Mouse (Mus musculus) small intestine, adult 2 months (tissue): ENCODE measurements around the gene Bud23.
"Not testable (repeated sequence)": the region's sequence is repeated elsewhere in the genome, so short reads cannot be mapped to it uniquely, and the experiment has no call there.

Experiments
- CTCF ChIP-seq: fragments of 200-500 bp; IDR thresholded peaks from 2 replicates; pipeline ENCODE4 v1.5.1; 2012; ENCODE audit warnings: low read depth, mild to moderate bottlenecking, control low read depth, inconsistent platforms, low read length, moderate library complexity, mixed read lengths; ENCODE audit not compliant: insufficient replicate concordance, insufficient read length; ENCODE audit errors: extremely low read depth
- POLR2A ChIP-seq: fragments of 200-500 bp; IDR thresholded peaks from 2 replicates; pipeline ENCODE4 v1.6.1; 2012; ENCODE audit warnings: low read depth, mild to moderate bottlenecking, control low read depth, inconsistent platforms, low read length, moderate library complexity

DNA sequence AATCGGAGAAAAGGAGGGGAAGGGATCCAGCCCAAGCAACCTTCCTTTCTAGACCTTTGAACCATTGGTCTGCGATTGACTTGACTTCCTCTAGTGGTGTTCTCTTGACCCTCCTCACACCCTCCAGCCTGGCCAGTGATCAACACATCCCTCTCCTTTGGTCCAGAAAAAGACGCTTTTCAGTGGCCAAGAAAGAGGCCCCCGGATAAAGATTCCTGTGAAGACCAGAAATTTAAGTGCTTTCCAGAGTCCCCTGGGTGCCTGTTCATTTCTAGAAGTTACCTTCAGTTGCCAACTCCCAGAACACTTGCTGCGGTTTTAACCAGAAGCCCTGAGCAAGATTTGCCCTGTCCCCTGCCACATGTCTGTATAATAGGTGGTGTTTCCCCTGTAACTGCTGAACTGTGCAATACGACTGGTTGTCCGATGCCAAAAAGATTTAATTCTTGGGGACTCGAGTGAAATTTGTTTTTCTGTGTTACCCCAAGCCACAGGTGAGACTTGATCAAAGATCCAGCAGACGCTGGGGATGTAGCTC, at the start of gene Bud23:
- TF ChIP-seq POLR2A, CTCF: not testable (repeated sequence)
